Mouse (Mus musculus) kidney, postnatal 4 days (tissue): ENCODE measurements around the gene Lrrc29.

Experiments used
- DNase-seq, 2 experiments: peaks; one replicate each; pipeline ENCODE4 v3.0.0; 2021; ENCODE audit warnings: mixed read lengths in 2 of 2

Lrrc29 gene

DNA sequence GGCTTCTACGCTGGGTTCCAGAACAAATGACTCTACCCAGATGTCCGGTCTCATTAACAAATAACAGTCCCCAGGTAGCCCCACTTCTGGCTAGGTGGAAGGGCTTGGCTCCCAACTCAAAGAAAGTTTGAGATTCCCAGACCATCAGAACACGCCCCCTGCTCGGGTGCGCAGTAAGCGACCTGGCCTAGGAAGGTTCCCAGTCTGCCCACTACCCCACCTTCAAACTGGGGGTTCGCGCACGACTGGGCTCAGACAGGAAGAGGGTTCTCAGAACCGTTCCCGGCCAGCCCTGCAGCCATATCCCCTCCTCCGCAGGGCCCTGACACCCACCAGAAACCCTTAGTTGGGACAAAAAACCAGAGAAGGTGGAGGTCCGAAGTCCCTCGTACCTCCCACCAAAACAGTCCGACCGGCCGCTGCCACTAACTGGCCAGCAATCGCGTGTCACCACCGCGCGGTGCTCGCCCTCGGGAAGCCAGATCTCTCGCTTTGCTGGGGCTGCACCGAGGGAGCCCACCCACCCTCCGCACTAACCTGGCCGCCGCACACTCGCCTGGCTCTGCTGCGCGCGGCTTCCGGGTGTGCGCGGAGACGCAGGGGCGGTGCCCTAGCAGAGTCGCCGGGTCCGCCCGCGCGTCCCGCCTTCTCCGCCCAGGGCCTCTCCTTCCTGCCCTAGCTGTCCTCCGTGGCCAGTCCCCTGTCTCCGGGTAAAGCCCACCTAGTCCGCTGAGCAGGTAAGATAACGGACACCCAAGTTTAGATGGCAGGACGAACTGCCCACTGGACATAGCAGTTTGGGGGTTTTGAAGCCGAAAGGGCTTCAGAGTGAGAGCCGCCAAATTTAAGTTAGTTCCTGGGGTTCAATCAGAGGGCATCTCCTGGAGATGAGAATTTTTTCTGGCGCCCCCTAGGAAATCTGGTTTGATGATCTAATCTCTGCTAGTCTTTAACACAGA is 61.8 kb downstream of the Lrrc29 start, which contains the start of the genes Tradd and Fbxl8:
Gene Tradd (minus strand): TSS at position 586 of the 959 bp plus-strand sequence.
Gene Fbxl8 (plus strand): TSS at position 625 of the 959 bp plus-strand sequence.
- peak; percentile 81 to 86 for DNase-seq

DNA sequence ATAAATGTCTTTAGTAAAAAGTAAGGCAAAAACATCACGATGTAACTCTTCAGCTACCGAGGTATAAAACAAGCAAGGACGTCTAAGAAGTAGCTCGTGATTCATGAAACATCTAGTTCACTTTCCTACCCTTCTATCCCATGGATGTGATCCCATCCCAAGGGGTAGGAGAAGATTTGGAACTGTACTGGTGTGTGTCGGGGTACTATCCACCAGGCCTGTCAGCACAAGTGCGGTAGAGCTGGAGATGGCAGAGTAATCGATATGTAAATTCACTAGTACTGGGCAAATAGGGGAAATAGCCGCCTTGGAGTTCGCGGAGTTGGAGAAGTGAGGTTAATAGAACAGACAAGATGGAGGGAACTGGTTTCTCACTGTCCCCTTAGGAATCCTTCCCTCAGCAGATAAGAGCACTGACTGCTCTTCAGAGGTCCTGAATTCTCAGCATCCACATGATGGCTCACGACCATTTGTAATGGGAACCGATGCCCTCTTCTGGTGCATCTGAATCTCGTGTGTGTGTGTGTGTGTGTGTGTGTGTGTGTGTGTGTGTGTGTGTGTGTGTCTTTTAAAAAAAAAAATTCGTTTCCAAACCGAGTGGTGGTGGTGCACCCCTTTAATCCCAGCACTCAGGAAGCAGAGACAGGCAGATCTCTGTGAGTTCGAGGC is 62.7 kb downstream of the Lrrc29 start:
- DNase-seq = no peak
